Mouse (Mus musculus): ENCODE measurements around the gene Hecw2.

Gene Hecw2

DNA sequence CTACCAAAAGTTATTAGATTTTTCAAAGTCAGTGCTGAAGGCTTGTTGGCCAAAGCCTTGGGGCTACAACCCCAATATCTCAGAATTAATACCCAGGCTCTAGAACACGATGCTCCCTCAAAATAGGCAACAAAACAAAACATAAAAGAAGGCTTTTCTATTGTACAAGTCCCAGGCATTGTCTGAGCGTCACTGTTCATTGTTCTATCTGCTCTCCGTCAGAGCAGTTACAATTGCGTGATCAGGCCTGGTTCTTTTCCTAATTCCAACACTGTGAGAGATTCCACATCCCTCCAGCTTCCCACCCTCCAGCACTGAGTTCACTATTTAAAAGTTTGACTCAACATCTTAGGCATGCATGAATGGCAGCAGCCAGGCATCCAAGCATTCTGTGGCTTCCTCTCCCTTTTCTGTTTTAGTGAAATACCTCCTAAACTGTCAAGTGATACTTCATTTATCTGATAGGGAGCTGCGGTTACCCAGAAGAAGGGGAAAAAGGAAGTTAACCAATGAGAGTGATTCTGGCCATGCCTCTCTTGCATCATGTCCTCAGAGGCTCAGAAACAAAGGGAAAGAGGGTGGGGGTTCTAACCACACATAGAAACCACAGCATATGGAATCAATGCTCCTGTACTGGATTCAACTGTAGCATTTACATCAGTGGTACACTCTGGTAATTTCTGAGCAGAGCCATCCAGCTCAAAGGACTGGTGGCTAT is 66.1 kb downstream of the Hecw2 start:
- H3K36me3 ChIP-seq (ENCODE audit: control insufficient read depth, insufficient read depth, low read length, poor library complexity, severe bottlenecking): no peaks in the 10 kb centered on the region
- H3K27me3 ChIP-seq (ENCODE audit: control insufficient read depth, insufficient read depth, low read length, poor library complexity, severe bottlenecking): no peaks in the 10 kb centered on the region
- no peak for DNase-seq (ENCODE audit: low read depth, low spot score)

DNA sequence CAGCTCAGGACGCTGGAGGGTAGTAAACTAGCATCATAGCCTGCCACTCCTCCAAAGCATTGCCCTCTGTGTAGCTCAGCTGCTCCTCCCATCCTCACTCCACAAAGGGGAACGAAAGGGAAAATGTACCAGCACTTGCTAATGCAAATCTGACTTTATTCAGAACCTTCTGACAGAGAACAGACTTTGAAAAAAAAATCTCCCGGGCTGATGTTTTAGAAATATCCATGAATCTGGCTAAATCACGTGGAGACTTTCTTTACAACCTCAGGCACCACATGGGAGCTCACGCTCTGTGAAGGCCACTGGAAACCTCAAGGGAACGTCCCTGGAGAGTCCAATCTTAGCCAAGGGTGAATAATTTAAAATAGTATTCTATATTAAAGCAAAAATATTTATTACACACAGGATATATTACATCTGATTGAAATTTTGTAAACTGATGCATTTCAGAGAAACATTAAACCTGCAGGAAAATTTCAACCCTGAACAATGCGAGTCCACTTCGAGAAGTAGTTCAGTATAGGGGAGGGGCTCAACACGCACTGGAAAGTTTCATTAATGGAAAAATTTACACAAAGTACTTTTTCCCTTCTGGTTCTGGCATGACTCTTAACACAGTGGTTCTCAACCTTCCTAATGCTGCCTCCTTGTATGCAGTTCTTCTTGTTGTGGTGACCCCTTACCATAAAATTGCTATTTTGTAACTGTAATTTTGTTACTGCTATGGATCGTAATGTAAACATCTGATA is 67.8 kb downstream of the Hecw2 start:
- no peak for DNase-seq (ENCODE audit: low read depth, low spot score)
- Histone ChIP-seq H3K36me3 (ENCODE audit: control insufficient read depth, insufficient read depth, low read length, poor library complexity, severe bottlenecking) (no peaks in the 10 kb centered on the region), H3K27me3 (ENCODE audit: control insufficient read depth, insufficient read depth, low read length, poor library complexity, severe bottlenecking) (no peaks in the 10 kb centered on the region)

DNA sequence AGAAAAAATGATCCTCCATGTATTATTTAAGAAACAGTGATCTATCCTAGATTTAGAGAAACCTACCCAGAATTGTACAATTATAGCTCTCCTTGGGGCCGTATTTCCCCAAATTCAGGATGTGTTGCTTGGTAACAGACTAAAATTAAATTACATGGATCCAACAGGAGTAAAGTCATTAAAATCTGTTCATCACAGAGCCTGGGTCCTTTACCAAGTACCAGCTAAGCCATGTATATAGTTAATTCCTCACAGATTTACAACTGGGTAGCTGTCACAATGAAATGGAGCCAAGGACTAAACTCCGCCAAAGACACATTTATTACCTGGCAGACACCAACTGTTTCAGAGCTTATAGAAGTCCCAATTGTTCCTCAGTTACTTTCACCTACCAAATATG is 72.4 kb downstream of the Hecw2 start:
- Histone ChIP-seq H3K27me3 (ENCODE audit: control insufficient read depth, insufficient read depth, low read length, poor library complexity, severe bottlenecking) (no peaks in the 10 kb centered on the region), H3K36me3 (ENCODE audit: control insufficient read depth, insufficient read depth, low read length, poor library complexity, severe bottlenecking) (no peaks in the 10 kb centered on the region)
- no peak for DNase-seq (ENCODE audit: low read depth, low spot score)

DNA sequence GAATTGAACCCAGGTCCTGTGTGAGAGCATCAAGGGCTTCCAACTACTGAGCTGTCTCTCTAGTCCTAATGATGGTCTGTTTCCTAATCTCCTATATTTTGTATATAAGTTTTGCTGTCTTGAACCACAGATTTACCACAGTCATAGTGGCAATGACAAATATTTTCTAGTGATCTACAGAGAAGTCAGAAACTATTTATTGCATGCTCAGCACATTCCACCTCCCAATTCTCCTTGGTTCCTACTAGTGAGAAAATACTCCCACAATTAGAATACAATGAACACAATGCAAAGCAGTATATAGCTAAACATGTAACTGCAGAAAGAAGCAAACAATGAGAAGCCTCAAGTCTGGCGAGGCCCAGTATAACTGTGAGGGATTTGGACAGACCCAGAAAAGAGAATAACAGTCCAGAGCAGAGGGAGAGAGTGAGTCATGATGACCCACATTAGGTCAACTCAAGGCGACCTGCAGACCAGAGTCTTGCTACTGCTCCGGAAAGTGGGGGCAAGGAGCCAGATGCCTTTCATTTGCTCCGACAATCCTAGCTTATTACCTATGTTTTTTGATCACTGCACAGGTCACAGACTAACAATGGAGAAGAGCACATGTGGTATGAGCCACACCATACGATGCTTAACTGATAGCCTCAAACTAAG is 73.8 kb downstream of the Hecw2 start:
- H3K27me3 ChIP-seq (ENCODE audit: control insufficient read depth, insufficient read depth, low read length, poor library complexity, severe bottlenecking): no peaks in the 10 kb centered on the region
- DNase-seq (ENCODE audit: low read depth, low spot score): no peak
- no peaks in the 10 kb centered on the region for H3K36me3 ChIP-seq (ENCODE audit: control insufficient read depth, insufficient read depth, low read length, poor library complexity, severe bottlenecking)

DNA sequence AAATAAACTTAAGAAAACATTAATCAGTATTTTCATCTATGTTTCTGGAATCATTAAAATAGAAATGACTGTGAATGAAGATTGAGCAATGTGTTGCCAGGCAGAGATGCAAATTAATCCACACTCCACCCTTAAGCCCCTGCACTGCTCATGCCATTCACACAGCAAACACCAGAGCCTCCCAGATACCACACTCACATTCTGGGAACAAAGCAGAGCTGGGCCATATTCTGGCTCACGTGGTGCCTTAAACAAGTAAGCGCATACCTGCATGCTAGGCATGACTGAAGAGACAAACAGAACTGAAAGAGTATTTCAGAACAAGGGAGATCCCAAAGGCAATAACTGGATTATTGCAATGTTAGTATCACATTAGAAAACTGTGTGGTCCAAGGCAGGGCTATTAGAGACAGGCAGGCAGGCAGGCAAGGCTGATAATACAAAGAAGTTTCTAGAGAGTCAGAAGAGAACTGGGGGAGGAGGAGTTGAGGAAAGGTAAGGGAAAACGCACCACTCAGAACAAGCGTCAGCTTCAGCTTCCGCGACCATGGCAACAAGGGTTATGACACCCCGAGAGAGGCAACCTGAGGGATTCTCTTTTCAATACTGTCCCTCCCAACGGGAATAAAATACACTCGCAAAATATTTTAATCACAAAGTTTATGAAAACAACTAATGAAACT is 75.2 kb downstream of the Hecw2 start:
- Histone ChIP-seq H3K36me3 (ENCODE audit: control insufficient read depth, insufficient read depth, low read length, poor library complexity, severe bottlenecking) (no peaks in the 10 kb centered on the region), H3K27me3 (ENCODE audit: control insufficient read depth, insufficient read depth, low read length, poor library complexity, severe bottlenecking) (no peaks in the 10 kb centered on the region)
- DNase-seq (ENCODE audit: low read depth, low spot score): no peak

DNA sequence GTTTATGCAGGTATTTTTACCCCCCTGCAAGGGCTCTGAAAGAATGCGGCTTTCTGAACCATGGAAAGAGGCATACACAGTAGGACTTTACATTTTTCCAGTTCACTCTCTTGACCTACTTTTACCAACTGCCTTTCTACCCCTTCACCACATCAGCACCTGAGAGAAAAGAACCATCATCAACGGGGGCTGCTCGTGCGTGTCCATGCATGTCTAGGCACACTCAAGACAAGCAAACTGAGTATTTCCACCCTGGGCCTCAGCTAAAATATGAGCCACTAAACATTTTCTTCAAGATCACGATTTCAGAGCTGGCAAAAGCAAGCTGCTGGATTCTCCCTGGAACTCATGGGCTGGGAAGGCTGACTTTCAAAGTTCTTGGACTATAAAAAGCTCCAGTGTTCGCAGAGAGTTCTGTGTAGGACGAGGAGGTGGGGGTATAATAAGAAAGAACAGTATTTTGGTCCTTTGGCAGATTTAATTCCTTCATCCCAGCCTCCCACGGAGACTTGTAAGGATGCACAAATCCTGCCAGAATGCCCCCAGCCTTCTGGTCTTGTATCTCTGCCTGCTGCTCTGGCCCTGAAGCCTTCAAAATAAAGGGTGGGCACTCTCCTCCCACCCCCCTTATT is 76.5 kb downstream of the Hecw2 start:
- H3K27me3 ChIP-seq (ENCODE audit: control insufficient read depth, insufficient read depth, low read length, poor library complexity, severe bottlenecking): no peaks in the 10 kb centered on the region
- DNase-seq (ENCODE audit: low read depth, low spot score): no peak
- H3K36me3 ChIP-seq (ENCODE audit: control insufficient read depth, insufficient read depth, low read length, poor library complexity, severe bottlenecking): no peaks in the 10 kb centered on the region

DNA sequence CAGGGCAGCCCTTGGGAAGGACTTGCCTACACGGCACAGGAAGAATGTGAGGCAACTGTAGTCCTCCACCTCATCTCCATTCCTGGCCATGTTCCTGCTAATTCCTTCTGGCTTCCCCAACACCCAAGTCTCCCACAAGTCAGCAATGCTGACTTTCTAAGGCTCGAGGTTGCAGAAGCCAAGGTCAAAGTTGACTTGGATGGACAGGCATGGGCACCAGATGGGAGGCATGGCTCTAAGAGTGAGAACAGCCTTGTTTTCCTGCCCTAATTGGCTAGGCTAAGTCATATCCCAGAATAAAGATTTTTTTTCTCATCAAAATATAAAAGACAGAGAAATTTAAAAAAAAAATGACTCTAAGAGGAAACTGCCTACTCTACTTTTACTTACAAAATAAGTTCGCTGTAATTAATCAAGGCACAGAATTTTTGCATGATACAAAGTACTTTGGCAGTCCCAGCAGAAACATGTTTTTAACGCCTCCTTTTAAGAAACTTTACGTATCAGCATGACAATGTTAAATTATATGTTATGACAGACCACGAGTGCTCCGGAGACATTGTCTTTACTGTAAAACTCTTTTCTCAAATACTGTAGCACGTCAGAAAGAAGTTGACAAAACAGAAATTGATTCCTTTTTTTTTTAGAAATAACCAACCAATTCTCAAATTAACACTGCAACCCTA is 83.9 kb downstream of the Hecw2 start:
- H3K36me3 ChIP-seq (ENCODE audit: control insufficient read depth, insufficient read depth, low read length, poor library complexity, severe bottlenecking): no peaks in the 10 kb centered on the region
- no peaks in the 10 kb centered on the region for H3K27me3 ChIP-seq (ENCODE audit: control insufficient read depth, insufficient read depth, low read length, poor library complexity, severe bottlenecking)
- no peak for DNase-seq (ENCODE audit: low read depth, low spot score)

DNA sequence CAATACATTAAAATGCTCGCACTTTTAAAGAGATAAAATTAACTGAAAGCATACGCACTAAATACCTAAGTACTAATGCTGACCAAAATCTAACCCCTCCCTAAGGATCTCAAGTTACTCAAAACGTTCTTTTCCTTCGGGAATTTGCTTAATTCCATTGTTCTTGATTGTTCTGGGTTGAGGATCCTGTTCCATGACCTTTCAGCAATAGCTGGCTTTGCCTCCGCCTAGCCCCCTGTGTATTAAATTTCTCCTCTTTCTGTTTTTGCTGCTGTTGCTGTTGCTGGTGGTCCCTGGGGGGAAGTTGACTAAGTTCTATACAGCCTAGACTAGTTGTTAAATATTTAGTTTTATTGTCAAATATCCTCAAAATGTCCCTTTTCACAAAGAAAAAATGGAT is 85.7 kb downstream of the Hecw2 start:
- DNase-seq (ENCODE audit: low read depth, low spot score): no peak
- H3K27me3 ChIP-seq (ENCODE audit: control insufficient read depth, insufficient read depth, low read length, poor library complexity, severe bottlenecking): no peaks in the 10 kb centered on the region
- no peaks in the 10 kb centered on the region for H3K36me3 ChIP-seq (ENCODE audit: control insufficient read depth, insufficient read depth, low read length, poor library complexity, severe bottlenecking)

DNA sequence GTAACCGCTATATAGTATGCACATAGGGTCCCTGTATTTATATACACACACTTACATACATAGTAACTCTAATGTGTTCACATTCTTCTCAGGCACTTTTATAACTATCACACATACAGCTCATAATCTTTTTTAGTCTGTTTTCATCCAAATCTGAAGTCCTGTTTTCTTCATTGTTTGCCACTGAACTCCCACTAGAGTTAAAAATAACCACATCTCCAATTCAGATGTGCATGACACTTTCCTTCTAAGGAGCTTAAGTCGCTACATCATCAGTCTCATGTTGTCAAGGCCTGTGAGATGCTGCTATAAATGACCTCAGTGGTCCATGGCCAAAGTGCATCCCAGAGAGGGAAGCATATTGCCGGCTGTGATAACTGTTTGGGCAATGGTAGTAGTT is 88.2 kb downstream of the Hecw2 start:
- DNase-seq (ENCODE audit: low read depth, low spot score): no peak
- no peaks in the 10 kb centered on the region for H3K36me3 ChIP-seq (ENCODE audit: control insufficient read depth, insufficient read depth, low read length, poor library complexity, severe bottlenecking)
- no peaks in the 10 kb centered on the region for H3K27me3 ChIP-seq (ENCODE audit: control insufficient read depth, insufficient read depth, low read length, poor library complexity, severe bottlenecking)

DNA sequence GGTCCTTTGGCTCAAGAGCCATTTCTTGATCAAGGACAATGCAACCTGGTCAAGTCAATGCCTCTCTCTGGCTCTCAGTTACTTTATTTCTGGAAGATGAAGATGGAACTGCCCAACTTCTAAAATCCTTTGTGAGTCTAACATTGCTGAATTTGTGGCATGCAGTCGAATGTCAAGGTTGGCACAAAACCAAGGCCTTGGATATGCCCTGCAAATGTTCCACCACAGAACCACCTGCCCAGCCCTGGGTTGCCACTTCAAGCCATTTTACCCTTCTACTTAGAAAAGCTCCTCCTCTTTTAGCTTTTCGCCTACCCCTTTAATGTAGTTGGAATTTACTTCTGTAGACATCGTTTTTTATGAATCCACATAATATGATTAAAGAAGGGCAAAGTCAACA is 115.3 kb downstream of the Hecw2 start:
- H3K27me3 ChIP-seq (ENCODE audit: control insufficient read depth, insufficient read depth, low read length, poor library complexity, severe bottlenecking): no peaks in the 10 kb centered on the region
- DNase-seq (ENCODE audit: low read depth, low spot score): no peak
- no peaks in the 10 kb centered on the region for H3K36me3 ChIP-seq (ENCODE audit: control insufficient read depth, insufficient read depth, low read length, poor library complexity, severe bottlenecking)

DNA sequence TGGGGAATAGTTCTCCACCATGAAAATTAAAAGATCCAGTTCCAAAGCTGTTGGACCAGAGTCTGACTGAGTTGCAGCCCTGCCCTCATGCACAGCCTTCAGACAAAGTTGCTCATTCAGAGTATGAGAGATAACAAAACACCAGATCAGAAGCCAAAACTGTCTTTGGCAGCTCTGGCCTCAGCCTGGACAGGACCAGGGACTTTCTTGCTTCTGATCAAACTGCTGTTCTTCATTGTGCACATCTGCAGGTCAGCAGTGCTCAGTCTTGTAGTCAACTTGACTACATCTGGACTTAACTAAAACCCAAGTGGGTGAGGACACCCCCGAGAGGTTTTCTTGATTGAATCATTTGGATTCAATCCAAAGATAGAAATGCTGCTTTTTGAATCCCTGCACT is 120.5 kb downstream of the Hecw2 start:
- no peaks in the 10 kb centered on the region for H3K36me3 ChIP-seq (ENCODE audit: control insufficient read depth, insufficient read depth, low read length, poor library complexity, severe bottlenecking)
- no peaks in the 10 kb centered on the region for H3K27me3 ChIP-seq (ENCODE audit: control insufficient read depth, insufficient read depth, low read length, poor library complexity, severe bottlenecking)
- no peak for DNase-seq (ENCODE audit: low read depth, low spot score)

DNA sequence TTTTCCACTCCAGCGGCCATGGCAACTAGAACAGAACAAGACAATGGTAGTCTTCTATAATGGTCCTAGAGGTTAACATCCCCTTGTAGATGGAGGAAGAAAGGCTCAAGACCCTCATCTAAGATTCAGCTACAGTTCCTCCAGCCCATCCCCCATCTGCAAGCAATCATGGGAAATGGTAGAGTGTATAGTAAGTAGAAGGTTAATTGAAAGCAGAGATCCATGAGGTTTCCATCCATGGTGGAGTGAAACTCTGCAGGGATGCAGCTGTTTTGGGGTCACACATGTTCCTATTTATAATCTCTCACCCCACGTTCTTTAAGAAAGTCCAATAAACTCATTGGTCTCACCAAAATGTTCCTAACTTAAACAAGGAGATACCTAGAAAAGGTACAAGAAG is 124.8 kb downstream of the Hecw2 start:
- no peak for DNase-seq (ENCODE audit: low read depth, low spot score)
- Histone ChIP-seq H3K36me3 (ENCODE audit: control insufficient read depth, insufficient read depth, low read length, poor library complexity, severe bottlenecking) (no peaks in the 10 kb centered on the region), H3K27me3 (ENCODE audit: control insufficient read depth, insufficient read depth, low read length, poor library complexity, severe bottlenecking) (no peaks in the 10 kb centered on the region)

DNA sequence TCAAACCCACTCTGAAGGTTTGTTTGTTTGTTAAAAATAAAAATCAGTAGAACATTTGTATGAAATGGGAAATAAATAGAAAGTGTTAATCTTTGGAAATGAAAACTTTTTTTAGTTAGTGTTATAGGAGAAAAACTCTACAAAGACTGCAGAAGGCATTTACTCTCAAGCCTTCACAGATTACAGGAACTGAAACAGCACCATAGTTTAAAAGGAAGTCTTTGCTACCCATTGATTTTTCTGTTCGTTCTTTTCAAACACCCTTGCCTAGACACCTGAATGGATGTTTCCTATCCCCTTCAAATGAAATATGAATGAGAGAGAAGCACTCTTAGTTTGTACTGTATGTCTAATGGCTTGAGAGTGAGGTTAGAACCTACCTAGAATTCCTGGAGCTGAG is 126.7 kb downstream of the Hecw2 start:
- peak; percentile 21 for DNase-seq (ENCODE audit: low read depth, low spot score)
- Histone ChIP-seq H3K27me3 (ENCODE audit: control insufficient read depth, insufficient read depth, low read length, poor library complexity, severe bottlenecking) (no peaks in the 10 kb centered on the region), H3K36me3 (ENCODE audit: control insufficient read depth, insufficient read depth, low read length, poor library complexity, severe bottlenecking) (no peaks in the 10 kb centered on the region)

DNA sequence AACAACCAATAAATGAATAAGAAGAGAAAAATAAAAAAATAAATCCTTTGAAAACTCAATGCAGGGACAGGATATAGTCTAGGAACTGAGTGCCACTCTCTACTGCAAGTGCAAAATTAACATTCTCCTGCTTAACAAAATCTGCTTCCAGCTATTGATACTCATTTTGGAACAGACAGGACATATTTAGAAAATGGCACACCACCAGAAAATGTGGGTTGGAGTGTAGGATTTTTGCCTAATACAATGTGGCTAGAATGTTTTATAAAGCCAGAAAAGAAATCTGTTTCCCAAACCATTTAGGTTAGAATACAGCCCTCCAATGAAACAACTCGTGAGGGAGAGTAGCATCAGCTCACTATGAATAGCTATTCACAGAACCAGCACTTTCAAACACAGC is 129.5 kb downstream of the Hecw2 start:
- Histone ChIP-seq H3K27me3 (ENCODE audit: control insufficient read depth, insufficient read depth, low read length, poor library complexity, severe bottlenecking) (no peaks in the 10 kb centered on the region), H3K36me3 (ENCODE audit: control insufficient read depth, insufficient read depth, low read length, poor library complexity, severe bottlenecking) (no peaks in the 10 kb centered on the region)
- DNase-seq (ENCODE audit: low read depth, low spot score): no peak
